Mouse (Mus musculus): ENCODE results near the gene Ltbp1. TPM values are rescaled to one million over a fixed set of nuclear protein-coding genes. Genes with fewer than 3 reads are reported as not detected.
A peak's percentile ranks its signal among the peaks of the same experiment; 100 is the strongest.

Ltbp1 gene
- polyA plus RNA-seq, 1 experiment from 2014 or later = 1.6 TPM

DNA sequence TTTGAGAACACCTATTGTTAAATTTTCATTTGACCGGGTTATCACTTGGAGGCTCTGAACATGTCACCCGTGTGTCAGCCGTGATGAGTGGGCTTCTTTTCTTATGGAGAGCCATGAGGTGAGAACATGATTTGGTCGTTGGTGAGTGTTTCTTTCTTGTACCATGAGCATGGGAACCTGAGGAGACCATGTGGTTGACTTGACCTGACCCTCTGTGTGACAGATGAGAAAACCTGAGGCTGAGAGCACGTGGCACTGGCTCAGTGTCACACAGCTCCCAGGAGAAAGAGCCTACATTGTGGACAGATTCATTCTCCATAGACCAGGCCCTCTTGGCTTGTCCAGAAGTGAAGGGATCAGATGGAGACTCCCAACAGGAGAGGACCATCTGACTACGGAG is 31.5 kb downstream of the Ltbp1 start:
- Histone ChIP-seq H3K27me3 (no peaks in the 10 kb centered on the region), H3K27ac (replicated peaks) (no peak overlapping the region), H3K9ac (no peak overlapping the region), H3K4me3 (no peak overlapping the region), H3K36me3 (no peaks in the 10 kb centered on the region), H3K4me1 (replicated peaks) (no peaks in the 10 kb centered on the region), H3K9me3 (no peaks in the 10 kb centered on the region), H3K4me2 (no peak overlapping the region)
- 83% methylated on average over 6 of the region's 6 CpGs for WGBS
- ATAC-seq (ENCODE audit: low FRiP score, low read depth) = no peak

DNA sequence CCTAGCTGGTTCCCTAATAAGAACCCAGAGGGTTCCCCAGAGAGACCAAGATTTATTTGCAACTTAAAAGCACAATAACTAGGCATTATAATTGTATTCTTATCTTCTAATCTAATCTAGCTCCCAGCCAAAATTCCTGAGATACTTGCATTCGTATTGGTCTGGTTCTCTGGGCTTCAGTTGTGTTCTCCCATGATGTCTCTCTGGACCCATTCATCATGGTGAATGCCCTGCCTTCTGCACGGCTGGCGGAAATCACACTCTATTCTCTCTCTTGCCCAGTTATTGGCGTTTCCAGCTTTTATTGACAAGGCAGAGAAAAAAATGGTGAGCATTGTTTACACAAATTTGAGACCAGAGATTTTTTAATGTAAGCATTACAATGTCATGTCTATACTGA is 33.6 kb downstream of the Ltbp1 start:
- Histone ChIP-seq H3K4me3 (no peak overlapping the region), H3K4me1 (replicated peaks) (no peaks in the 10 kb centered on the region), H3K27me3 (no peaks in the 10 kb centered on the region), H3K9ac (no peak overlapping the region), H3K4me2 (no peak overlapping the region), H3K36me3 (no peaks in the 10 kb centered on the region), H3K9me3 (no peaks in the 10 kb centered on the region), H3K27ac (replicated peaks) (no peak overlapping the region)
- no peak for ATAC-seq (ENCODE audit: low FRiP score, low read depth)
- WGBS = 43% methylated on average over 4 of the region's 4 CpGs

DNA sequence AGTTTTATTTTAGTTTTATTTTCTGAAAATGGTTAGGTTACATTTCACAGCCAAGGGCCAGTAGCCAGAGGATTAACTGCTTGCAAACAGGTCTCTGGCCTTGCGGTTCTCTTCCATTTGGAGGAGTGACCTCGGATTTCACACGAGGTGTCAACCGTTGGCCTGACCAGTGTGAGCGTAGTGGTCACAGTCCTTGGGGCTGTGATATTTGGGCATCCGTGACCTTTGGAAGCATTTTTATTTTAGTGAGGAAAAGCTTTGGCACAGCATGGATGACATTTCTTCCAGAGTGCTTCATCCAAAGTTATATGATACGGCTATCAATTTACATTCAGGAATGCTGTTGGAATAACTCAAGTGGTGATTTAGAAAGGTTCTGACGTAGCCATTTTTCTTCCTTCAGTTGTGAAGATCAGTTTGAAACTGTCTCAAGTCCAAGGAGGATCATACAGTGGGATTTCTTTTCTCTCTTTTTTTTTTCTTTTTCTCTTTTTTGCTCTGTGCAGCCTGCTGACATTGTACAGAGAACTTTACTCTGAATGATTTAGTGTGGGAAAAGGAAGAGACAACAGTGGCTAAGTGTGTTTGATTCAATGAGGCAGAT is 44.1 kb downstream of the Ltbp1 start:
- no peaks in the 10 kb centered on the region for H3K4me1 ChIP-seq (replicated peaks)
- 86% methylated on average over 8 of the region's 8 CpGs for WGBS
- no peak overlapping the region for H3K4me2 ChIP-seq
- no peaks in the 10 kb centered on the region for H3K36me3 ChIP-seq
- H3K27me3 ChIP-seq = no peaks in the 10 kb centered on the region
- H3K4me3 ChIP-seq = no peak overlapping the region
- no peak for ATAC-seq (ENCODE audit: low FRiP score, low read depth)
- H3K9me3 ChIP-seq = no peaks in the 10 kb centered on the region
- H3K9ac ChIP-seq = no peak overlapping the region
- H3K27ac ChIP-seq (replicated peaks) = no peak overlapping the region

DNA sequence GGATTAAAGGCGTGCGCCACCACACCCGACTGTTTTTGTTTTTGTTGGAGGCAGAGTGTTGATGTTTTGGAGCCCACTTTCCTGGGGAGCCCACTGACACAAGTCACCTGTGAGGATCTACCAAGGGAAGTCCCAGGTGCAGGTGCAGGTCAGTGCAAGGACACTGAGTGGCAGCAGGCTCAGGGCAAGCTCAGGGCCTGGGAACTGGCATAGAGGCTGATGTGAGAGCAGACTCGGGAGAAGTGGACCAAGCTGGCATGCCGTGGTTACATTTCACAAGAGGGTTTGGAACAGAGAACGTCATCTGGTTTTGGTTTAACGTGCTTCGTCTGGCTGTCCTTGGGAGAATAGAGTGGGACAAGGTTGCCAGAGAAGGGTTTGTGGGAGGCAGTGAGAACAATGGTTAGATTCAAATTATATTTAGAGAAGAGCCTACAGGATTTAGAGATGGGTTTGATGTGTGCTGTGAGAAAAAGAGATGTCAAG is 46.1 kb downstream of the Ltbp1 start:
- 96% methylated on average over 8 of the region's 8 CpGs for WGBS
- H3K36me3 ChIP-seq = no peaks in the 10 kb centered on the region

DNA sequence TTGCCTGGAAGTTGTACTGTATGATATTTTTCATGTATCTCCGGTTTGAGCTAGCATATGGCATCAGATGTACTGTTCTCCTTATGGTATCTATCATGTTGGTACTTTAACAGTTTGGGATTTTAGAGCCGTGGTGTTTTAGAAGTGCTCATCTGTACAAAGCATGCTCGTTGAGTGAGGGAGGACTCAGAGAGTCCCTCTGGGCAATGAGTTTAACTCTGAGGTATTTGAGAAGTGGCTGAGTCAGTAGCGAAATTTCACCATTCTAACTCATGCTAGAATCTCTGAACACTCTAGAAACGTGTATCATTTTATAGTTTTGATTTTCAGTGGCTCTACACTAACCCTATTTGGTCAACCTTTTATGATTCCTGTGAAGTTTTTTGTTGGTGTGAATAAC is 49.9 kb downstream of the Ltbp1 start:
- Histone ChIP-seq H3K4me2 (no peak overlapping the region), H3K9ac (no peak overlapping the region), H3K27ac (replicated peaks) (no peak overlapping the region), H3K4me1 (replicated peaks) (no peaks in the 10 kb centered on the region), H3K4me3 (no peak overlapping the region), H3K36me3 (no peaks in the 10 kb centered on the region), H3K9me3 (no peaks in the 10 kb centered on the region), H3K27me3 (no peaks in the 10 kb centered on the region)
- ATAC-seq (ENCODE audit: low FRiP score, low read depth) = no peak
- 85% methylated on average over 5 of the region's 5 CpGs for WGBS

More for the DNA sequence above, 46.1 kb downstream of the Ltbp1 start:
- Histone ChIP-seq H3K4me3 (no peak overlapping the region), H3K9ac (no peak overlapping the region), H3K27me3 (no peaks in the 10 kb centered on the region), H3K4me2 (no peak overlapping the region), H3K9me3 (no peaks in the 10 kb centered on the region), H3K4me1 (replicated peaks) (no peaks in the 10 kb centered on the region), H3K27ac (replicated peaks) (no peak overlapping the region)
- ATAC-seq (ENCODE audit: low FRiP score, low read depth) = no peak

DNA sequence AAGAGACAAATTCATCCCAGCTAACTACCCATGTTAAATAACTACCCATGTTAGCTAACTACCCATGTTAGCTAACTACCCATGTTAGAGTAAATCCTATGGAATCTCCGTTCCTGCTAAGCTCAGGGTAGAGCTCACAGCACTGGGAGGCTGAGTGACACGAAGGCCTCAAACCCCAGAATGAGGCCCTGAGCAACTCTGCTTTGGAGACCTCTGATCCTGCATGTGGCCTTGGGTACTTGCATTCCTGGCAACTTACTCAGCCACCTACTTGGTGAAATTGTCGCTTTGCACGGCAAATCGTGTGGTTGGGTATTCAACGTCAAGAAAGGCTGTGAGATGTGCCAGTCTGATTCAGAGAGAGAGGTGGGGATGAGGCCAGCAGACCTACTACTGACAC is 50.6 kb downstream of the Ltbp1 start:
- no peak overlapping the region for H3K4me2 ChIP-seq
- H3K9me3 ChIP-seq = no peaks in the 10 kb centered on the region
- H3K4me3 ChIP-seq = no peak overlapping the region
- no peak overlapping the region for H3K27ac ChIP-seq (replicated peaks)
- H3K4me1 ChIP-seq (replicated peaks) = no peaks in the 10 kb centered on the region
- no peak for ATAC-seq (ENCODE audit: low FRiP score, low read depth)
- H3K9ac ChIP-seq = no peak overlapping the region
- 86% methylated on average over 6 of the region's 6 CpGs for WGBS
- no peaks in the 10 kb centered on the region for H3K36me3 ChIP-seq
- H3K27me3 ChIP-seq = no peaks in the 10 kb centered on the region

DNA sequence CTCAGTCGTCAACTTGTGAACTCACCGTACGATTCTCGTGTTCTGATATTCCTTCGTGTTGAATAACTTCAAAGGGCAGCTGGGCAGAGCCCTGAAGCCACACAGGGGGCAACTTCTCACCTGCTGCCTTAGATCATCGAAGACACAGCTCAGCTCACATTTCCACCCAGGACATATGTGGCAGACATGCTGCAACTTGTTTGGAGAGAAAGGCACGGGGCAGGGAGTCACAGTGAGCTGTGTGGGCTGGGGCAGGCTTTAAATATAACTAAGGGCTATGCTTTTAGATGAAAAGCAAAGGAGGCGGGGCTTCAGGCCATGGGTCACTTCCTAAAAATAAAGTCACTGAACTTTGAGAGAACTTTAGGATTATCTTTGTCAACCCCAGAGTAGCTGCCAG is 51.3 kb downstream of the Ltbp1 start:
- 40% methylated on average over 8 of the region's 8 CpGs for WGBS
- no peaks in the 10 kb centered on the region for H3K9me3 ChIP-seq
- no peak for ATAC-seq (ENCODE audit: low FRiP score, low read depth)

DNA sequence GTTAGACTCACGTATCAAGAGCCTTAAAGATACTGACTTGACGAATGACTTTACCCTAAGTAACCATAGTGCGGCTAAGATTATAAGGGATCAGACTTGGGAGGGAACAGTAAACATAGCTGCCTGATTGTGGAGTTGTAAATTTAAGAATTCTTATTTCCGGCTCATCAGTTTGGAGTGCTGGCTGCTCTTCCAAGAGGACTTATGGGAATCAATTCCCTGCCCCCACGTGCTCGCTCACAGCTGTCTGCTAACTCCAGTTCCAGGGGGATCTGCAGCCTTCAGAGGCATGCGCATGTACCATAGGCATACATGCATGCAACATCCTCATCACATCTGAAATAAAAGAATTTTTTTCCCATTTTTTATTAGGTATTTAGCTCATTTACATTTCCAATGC is 61.0 kb downstream of the Ltbp1 start:
- H3K4me2 ChIP-seq = no peak overlapping the region
- no peak overlapping the region for H3K27ac ChIP-seq (replicated peaks)
- no peaks in the 10 kb centered on the region for H3K36me3 ChIP-seq
- no peak overlapping the region for H3K4me3 ChIP-seq
- no peaks in the 10 kb centered on the region; the same call in 1 of the 2 replicates for H3K27me3 ChIP-seq
- 73% methylated on average over 7 of the region's 7 CpGs for WGBS
- H3K4me1 ChIP-seq (replicated peaks) = no peaks in the 10 kb centered on the region
- H3K9me3 ChIP-seq = no peaks in the 10 kb centered on the region
- no peak for ATAC-seq (ENCODE audit: low FRiP score, low read depth)
- no peak overlapping the region for H3K9ac ChIP-seq

More for the DNA sequence above, 51.3 kb downstream of the Ltbp1 start:
- Histone ChIP-seq H3K4me3 (no peak overlapping the region), H3K4me1 (replicated peaks) (no peaks in the 10 kb centered on the region), H3K9ac (no peak overlapping the region), H3K27ac (replicated peaks) (no peak overlapping the region), H3K27me3 (no peaks in the 10 kb centered on the region), H3K4me2 (no peak overlapping the region), H3K36me3 (no peaks in the 10 kb centered on the region)

DNA sequence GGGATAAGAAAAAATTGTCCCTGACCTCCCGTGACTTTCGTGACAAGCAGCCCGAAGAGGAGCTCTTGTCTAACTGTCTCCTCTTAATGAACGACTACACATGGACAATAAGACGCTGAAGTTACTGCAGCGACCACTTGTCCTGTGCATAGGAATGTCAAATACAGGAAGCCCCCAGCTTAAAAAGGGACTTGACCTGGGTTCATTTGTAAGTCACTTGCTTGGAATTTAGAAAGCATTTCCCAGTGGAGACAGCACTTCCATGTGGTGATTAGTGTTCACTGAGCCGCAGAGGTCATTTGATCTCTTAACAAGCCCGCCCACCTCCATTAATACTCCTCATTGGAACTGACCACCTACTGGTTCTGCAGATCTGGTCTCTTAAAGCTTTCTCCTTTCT is 61.9 kb downstream of the Ltbp1 start:
- peak overlapping the region; percentile 3; the same call in 1 of the 2 replicates for H3K4me2 ChIP-seq
- H3K4me1 ChIP-seq (replicated peaks) = no peaks in the 10 kb centered on the region
- H3K27me3 ChIP-seq = no peaks in the 10 kb centered on the region; the same call in 1 of the 2 replicates
- H3K27ac ChIP-seq (replicated peaks) = no peak overlapping the region
- WGBS = 11% methylated on average over 8 of the region's 8 CpGs
- no peak overlapping the region for H3K4me3 ChIP-seq
- ATAC-seq (ENCODE audit: low FRiP score, low read depth) = no peak
- H3K36me3 ChIP-seq = no peaks in the 10 kb centered on the region
- H3K9me3 ChIP-seq = no peaks in the 10 kb centered on the region
- no peak overlapping the region for H3K9ac ChIP-seq

DNA sequence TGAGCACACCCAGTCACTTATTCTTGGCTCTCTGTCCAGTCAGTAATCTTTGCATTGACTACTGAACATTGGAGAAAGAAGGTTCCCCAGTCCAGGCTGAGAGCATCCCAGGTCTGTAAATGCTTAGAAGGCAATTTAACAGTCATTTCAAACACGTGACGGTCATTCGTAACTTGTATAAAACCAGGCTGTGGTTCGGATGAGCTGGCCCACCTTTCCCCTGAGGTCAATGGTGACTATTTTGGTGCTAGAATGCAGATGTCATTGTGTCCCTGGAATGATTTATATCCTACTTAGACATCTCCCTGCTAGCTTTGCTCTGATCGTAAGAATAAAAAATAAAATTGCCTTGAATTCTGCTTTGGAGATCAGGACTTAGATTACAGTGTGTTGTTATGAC is 63.9 kb downstream of the Ltbp1 start:
- no peaks in the 10 kb centered on the region; the same call in 1 of the 2 replicates for H3K27me3 ChIP-seq
- no peak overlapping the region for H3K4me2 ChIP-seq
- H3K4me1 ChIP-seq (replicated peaks) = no peaks in the 10 kb centered on the region
- 87% methylated on average over 5 of the region's 5 CpGs for WGBS
- H3K36me3 ChIP-seq = no peaks in the 10 kb centered on the region
- H3K4me3 ChIP-seq = no peak overlapping the region
- no peaks in the 10 kb centered on the region for H3K9me3 ChIP-seq
- no peak overlapping the region for H3K27ac ChIP-seq (replicated peaks)
- ATAC-seq (ENCODE audit: low FRiP score, low read depth) = no peak
- no peak overlapping the region for H3K9ac ChIP-seq

DNA sequence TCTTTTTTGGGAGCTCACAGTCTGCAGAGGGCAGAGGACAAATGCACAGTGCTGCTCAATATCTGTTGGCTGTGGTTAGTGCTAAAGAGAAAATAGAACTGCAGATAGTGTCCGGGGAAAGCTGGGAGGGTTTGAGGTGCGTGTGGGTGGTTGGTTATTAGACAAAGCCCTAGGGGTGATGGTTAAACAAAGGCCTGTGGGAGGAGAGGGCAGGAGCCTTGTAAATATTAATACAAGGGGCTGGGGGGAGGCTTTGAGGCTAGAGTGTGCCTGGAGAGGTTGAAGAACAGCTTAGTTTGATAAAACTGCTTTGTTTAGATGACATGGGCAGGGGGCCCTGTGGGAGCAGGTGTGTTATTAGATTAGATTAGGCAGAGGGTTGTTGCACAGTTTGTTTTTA is 65.8 kb downstream of the Ltbp1 start:
- Histone ChIP-seq H3K27ac (replicated peaks) (no peak overlapping the region), H3K36me3 (no peaks in the 10 kb centered on the region), H3K4me1 (replicated peaks) (no peaks in the 10 kb centered on the region), H3K9me3 (no peaks in the 10 kb centered on the region), H3K9ac (no peak overlapping the region), H3K4me2 (no peak overlapping the region), H3K27me3 (0 out of 2 replicates have a peak, but pooled peaks cover 3% of the 10 kb centered on the region), H3K4me3 (no peak overlapping the region)
- no peak for ATAC-seq (ENCODE audit: low FRiP score, low read depth)
- WGBS = 9% methylated on average over 2 of the region's 2 CpGs

DNA sequence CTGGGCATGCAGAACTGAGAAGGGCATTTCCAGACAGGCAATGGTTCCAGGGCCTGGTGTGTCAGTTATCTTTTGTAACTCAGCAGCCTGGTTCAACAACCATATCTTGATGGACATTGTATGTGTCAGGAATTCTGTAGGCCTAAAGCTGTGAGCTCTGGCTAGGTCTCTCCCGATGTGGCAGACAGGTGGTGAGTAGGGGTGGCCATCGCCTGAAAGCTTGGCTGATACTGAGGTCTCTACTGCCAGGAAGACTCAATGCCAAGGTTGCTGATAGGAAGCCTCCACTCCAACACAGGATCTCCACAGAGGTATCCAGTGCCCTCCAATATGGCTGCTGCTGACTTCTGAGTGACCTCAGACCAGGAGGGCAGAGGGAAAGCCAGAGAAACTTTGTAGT is 66.4 kb downstream of the Ltbp1 start:
- ATAC-seq (ENCODE audit: low FRiP score, low read depth) = no peak
- no peaks in the 10 kb centered on the region for H3K36me3 ChIP-seq
- 89% methylated on average over 2 of the region's 2 CpGs for WGBS
- H3K4me2 ChIP-seq = no peak overlapping the region
- H3K27me3 ChIP-seq = 0 out of 2 replicates have a peak, but pooled peaks cover 3% of the 10 kb centered on the region
- no peaks in the 10 kb centered on the region for H3K9me3 ChIP-seq
- H3K27ac ChIP-seq (replicated peaks) = no peak overlapping the region
- no peaks in the 10 kb centered on the region for H3K4me1 ChIP-seq (replicated peaks)
- H3K9ac ChIP-seq = no peak overlapping the region
- no peak overlapping the region for H3K4me3 ChIP-seq

DNA sequence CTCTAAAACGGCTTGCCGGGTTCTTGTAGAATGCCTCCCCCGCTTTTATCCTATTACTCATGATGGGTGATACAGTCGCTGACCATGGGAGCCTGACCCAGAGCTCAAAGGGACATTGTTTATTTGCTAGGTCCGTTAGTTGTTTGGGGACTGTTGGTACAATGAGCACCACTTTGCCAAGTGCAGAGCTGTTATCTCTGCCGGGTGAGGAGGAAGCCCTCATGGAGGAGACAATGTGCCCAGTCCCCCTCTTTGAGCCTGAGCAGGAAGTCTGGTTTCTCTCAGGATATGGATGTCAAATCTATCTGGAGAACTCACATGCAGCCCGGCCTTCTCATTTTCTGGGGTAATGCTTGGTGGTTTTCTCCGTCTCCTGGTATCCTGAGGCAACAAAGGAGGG is 68.5 kb downstream of the Ltbp1 start:
- 80% methylated on average over 8 of the region's 8 CpGs for WGBS
- H3K4me1 ChIP-seq (replicated peaks) = no peaks in the 10 kb centered on the region
- 0 out of 2 replicates have a peak, but pooled peaks cover 3% of the 10 kb centered on the region for H3K27me3 ChIP-seq

More for the DNA sequence above, 68.5 kb downstream of the Ltbp1 start:
- Histone ChIP-seq H3K9ac (no peak overlapping the region), H3K4me2 (no peak overlapping the region), H3K9me3 (no peaks in the 10 kb centered on the region), H3K27ac (replicated peaks) (no peak overlapping the region), H3K4me3 (no peak overlapping the region), H3K36me3 (no peaks in the 10 kb centered on the region)
- no peak for ATAC-seq (ENCODE audit: low FRiP score, low read depth)
